Mouse (Mus musculus): ENCODE measurements around the gene Ttc28. TPM values are rescaled to one million over a fixed set of nuclear protein-coding genes. Genes with fewer than 3 reads are reported as not detected.

The Ttc28 gene
- total and polyA plus RNA-seq, 3 experiments: 0.21 to 0.89 (median 0.28) TPM

GRCm38 (mm10) chr5:111007136-111007500, 127.5 kb downstream of the Ttc28 start:
- Histone ChIP-seq H3K9me3 (replicated peaks; ENCODE audit: low read length) (peaks cover 4% of the 10 kb centered on the region), H3K27me3 (replicated peaks) (no peaks in the 10 kb centered on the region), H3K36me3 (replicated peaks in 1 of 2; ENCODE audit: control insufficient read depth in 1 of 2, insufficient read depth in 1 of 2, low read length in 1 of 2) (no peaks in the 10 kb centered on the region), H3K4me2 (ENCODE audit: insufficient read depth, low read depth, poor library complexity, severe bottlenecking) (peak overlapping the region; percentile 38; the same call in 1 of the 2 replicates), H3K4me3 (replicated peaks in 1 of 3; ENCODE audit: low read depth in 2 of 3, low read length in 2 of 3, poor library complexity in 1 of 3) (no peak overlapping the region), H3K79me2 (replicated peaks; ENCODE audit: control insufficient read depth, extremely low read depth, insufficient read depth, poor library complexity, severe bottlenecking) (no peaks in the 10 kb centered on the region), H3K4me1 (ENCODE audit: control insufficient read depth in 1 of 2, insufficient read depth in 2 of 2) (peaks cover 4 to 22% of the 10 kb centered on the region in 2 experiments; a peak in 3 of 4 replicates), H3K9ac (ENCODE audit: insufficient read depth, low read depth) (no peak overlapping the region), H3K27ac (ENCODE audit: insufficient read depth, low read depth) (no peak overlapping the region)
- DNase-seq (ENCODE audit: extremely low read depth): no peak
- TF ChIP-seq TCF12 (IDR thresholded peaks at IDR 0.05; ENCODE audit: low read depth, low read length) (no peak), ZNF384 (IDR thresholded peaks at IDR 0.05; ENCODE audit: low read depth, low read length) (no peak), MAFK (IDR thresholded peaks at IDR 0.05; ENCODE audit: insufficient replicate concordance, low read length) (no peak)
- dilution Hi-C loops (cut with MboI; ENCODE audit: extremely low pct_ligation_motif_present, extremely low pct_unique_long_range_greater_than_20kb, low sequenced_read_pairs) (no loop called here), in situ Hi-C loops (cut with MboI; ENCODE audit: low pct_ligation_motif_present, low pct_unique_long_range_greater_than_20kb, low sequenced_read_pairs) (loop anchor here (10.0 to 25.0 kb wide), 2 partner anchors 205 to 258 kb away; no protein-coding TSS in a partner anchor)

- H3K79me2 ChIP-seq (replicated peaks; ENCODE audit: control insufficient read depth, extremely low read depth, insufficient read depth, poor library complexity, severe bottlenecking): no peaks in the 10 kb centered on the region
- dilution Hi-C loops (cut with MboI; ENCODE audit: extremely low pct_ligation_motif_present, extremely low pct_unique_long_range_greater_than_20kb, low sequenced_read_pairs): no loop called here
- TF ChIP-seq JUND (conservative IDR thresholded peaks at IDR 0.05; ENCODE audit: low read depth, low read length) (no peak), ETS1 (conservative IDR thresholded peaks at IDR 0.05; ENCODE audit: low read depth, low read length) (no peak), NRF1 (IDR thresholded peaks at IDR 0.05; ENCODE audit: low read depth, low read length) (no peak), NELFE (IDR thresholded peaks at IDR 0.05; ENCODE audit: low read depth, low read length) (no peak), RAD21 (IDR thresholded peaks at IDR 0.05; ENCODE audit: low read depth, low read length) (no peak), KAT2A (IDR thresholded peaks at IDR 0.05; ENCODE audit: insufficient replicate concordance, low read length) (no peak), CHD1 (IDR thresholded peaks at IDR 0.05; ENCODE audit: low read depth, low read length) (no peak), SIN3A (IDR thresholded peaks at IDR 0.05; ENCODE audit: low read length) (no peak), ELF1 (IDR thresholded peaks at IDR 0.05; ENCODE audit: low read depth, low read length) (no peak), GABPA (IDR thresholded peaks at IDR 0.05; ENCODE audit: insufficient replicate concordance, low read depth, low read length) (no peak), USF2 (conservative IDR thresholded peaks at IDR 0.05; ENCODE audit: low read depth, low read length) (no peak), E2F4 (IDR thresholded peaks at IDR 0.05; ENCODE audit: insufficient replicate concordance, low read depth, low read length) (no peak), EP300 (IDR thresholded peaks at IDR 0.05; ENCODE audit: low read length) (no peak), POLR2AphosphoS2 (IDR thresholded peaks at IDR 0.05; ENCODE audit: low read depth, low read length) (no peak)
- DNase-seq (ENCODE audit: extremely low read depth): no peak
- H3K27ac ChIP-seq (ENCODE audit: insufficient read depth, low read depth): no peak overlapping the region
- no peaks in the 10 kb centered on the region for H3K36me3 ChIP-seq (replicated peaks in 1 of 2; ENCODE audit: control insufficient read depth in 1 of 2, insufficient read depth in 1 of 2, low read length in 1 of 2)
- peaks cover 4% of the 10 kb centered on the region for H3K9me3 ChIP-seq (replicated peaks; ENCODE audit: low read length)
- in situ Hi-C loops (cut with MboI; ENCODE audit: low pct_ligation_motif_present, low pct_unique_long_range_greater_than_20kb, low sequenced_read_pairs): loop anchor here (10.0 to 25.0 kb wide), 2 partner anchors 204 to 257 kb away; no protein-coding TSS in a partner anchor
- no peak overlapping the region for H3K9ac ChIP-seq (ENCODE audit: insufficient read depth, low read depth)
- H3K4me2 ChIP-seq (ENCODE audit: insufficient read depth, low read depth, poor library complexity, severe bottlenecking): no peak overlapping the region
- H3K4me3 ChIP-seq (replicated peaks in 1 of 3; ENCODE audit: low read depth in 2 of 3, low read length in 2 of 3, poor library complexity in 1 of 3): no peak overlapping the region
- H3K4me1 ChIP-seq (ENCODE audit: control insufficient read depth in 1 of 2, insufficient read depth in 2 of 2): peaks cover 4 to 22% of the 10 kb centered on the region in 2 experiments; a peak in 3 of 4 replicates
- H3K27me3 ChIP-seq (replicated peaks): no peaks in the 10 kb centered on the region
Measured at GRCm38 (mm10) chr5:111007900-111008299, 128.3 kb downstream of the Ttc28 start.

Data from CH12.LX (cell line).